Mouse (Mus musculus): ENCODE results near the gene Sag. TPM values are rescaled to one million over a fixed set of nuclear protein-coding genes. Genes with fewer than 3 reads are reported as not detected.
A peak's percentile ranks its signal among the peaks of the same experiment; 100 is the strongest.
"Not testable (repeated sequence)": the region's sequence is repeated elsewhere in the genome, so short reads cannot be mapped to it uniquely, and the experiment has no call there.

Gene Sag
- polyA plus RNA-seq, 1 experiment from 2014 or later, result 1.2 TPM

GRCm38 (mm10) chr1:87825991-87826390, 22.5 kb downstream of the Sag start:
- no peak for ATAC-seq (ENCODE audit: borderline replicate concordance, extremely low read depth, low FRiP score, low TSS enrichment)
- H3K4me2 ChIP-seq, result no peak overlapping the region
- H3K27me3 ChIP-seq, result no peaks in the 10 kb centered on the region
- no peak overlapping the region for H3K4me3 ChIP-seq
- no peaks in the 10 kb centered on the region for H3K36me3 ChIP-seq
- no peak overlapping the region for H3K27ac ChIP-seq
- 84% methylated on average over 6 of the region's 6 CpGs for WGBS
- peaks cover 5% of the 10 kb centered on the region; the same call in 1 of the 2 replicates for H3K4me1 ChIP-seq
- no peaks in the 10 kb centered on the region for H3K9me3 ChIP-seq
- H3K9ac ChIP-seq, result no peak overlapping the region

- WGBS, result 65% methylated on average over 2 of the region's 2 CpGs
- H3K4me2 ChIP-seq, result no peak overlapping the region
- H3K4me3 ChIP-seq, result no peak overlapping the region
- H3K27ac ChIP-seq, result no peak overlapping the region
- H3K9ac ChIP-seq, result no peak overlapping the region
- no peaks in the 10 kb centered on the region for H3K9me3 ChIP-seq
- no peaks in the 10 kb centered on the region for H3K36me3 ChIP-seq
- no peak for ATAC-seq (ENCODE audit: borderline replicate concordance, extremely low read depth, low FRiP score, low TSS enrichment)
- H3K4me1 ChIP-seq, result peaks cover 5% of the 10 kb centered on the region; the same call in 1 of the 2 replicates
- no peaks in the 10 kb centered on the region for H3K27me3 ChIP-seq
Observed at GRCm38 (mm10) chr1:87826474-87826873, 23.0 kb downstream of the Sag start.

GRCm38 (mm10) chr1:87827476-87827875, 24.0 kb downstream of the Sag start:
- WGBS, result 78% methylated on average over 1 of the region's 1 CpGs
- not testable (repeated sequence) for H3K27ac ChIP-seq; ATAC-seq (ENCODE audit: borderline replicate concordance, extremely low read depth, low FRiP score, low TSS enrichment); H3K27me3 ChIP-seq; H3K4me3 ChIP-seq; H3K36me3 ChIP-seq; H3K4me1 ChIP-seq; H3K9me3 ChIP-seq; H3K9ac ChIP-seq; H3K4me2 ChIP-seq

- H3K4me3 ChIP-seq, result no peak overlapping the region
- no peaks in the 10 kb centered on the region for H3K36me3 ChIP-seq
- H3K4me1 ChIP-seq, result peaks cover 5% of the 10 kb centered on the region; the same call in 1 of the 2 replicates
- H3K9ac ChIP-seq, result no peak overlapping the region
- no peak for ATAC-seq (ENCODE audit: borderline replicate concordance, extremely low read depth, low FRiP score, low TSS enrichment)
- H3K27me3 ChIP-seq, result no peaks in the 10 kb centered on the region
- H3K4me2 ChIP-seq, result no peak overlapping the region
- H3K27ac ChIP-seq, result no peak overlapping the region
- H3K9me3 ChIP-seq, result no peaks in the 10 kb centered on the region
- WGBS, result 44% methylated on average over 9 of the region's 9 CpGs
Observed at GRCm38 (mm10) chr1:87828185-87828584, 24.7 kb downstream of the Sag start.

- H3K9me3 ChIP-seq, result no peaks in the 10 kb centered on the region
- H3K27ac ChIP-seq, result no peak overlapping the region
- peaks cover 5% of the 10 kb centered on the region; the same call in 1 of the 2 replicates for H3K4me1 ChIP-seq
- no peak overlapping the region for H3K4me3 ChIP-seq
- no peak overlapping the region for H3K9ac ChIP-seq
- no peak for ATAC-seq (ENCODE audit: borderline replicate concordance, extremely low read depth, low FRiP score, low TSS enrichment)
- no peaks in the 10 kb centered on the region for H3K27me3 ChIP-seq
- H3K36me3 ChIP-seq, result no peaks in the 10 kb centered on the region
- no peak overlapping the region for H3K4me2 ChIP-seq
- WGBS, result 37% methylated on average over 7 of the region's 7 CpGs
Observed at GRCm38 (mm10) chr1:87828926-87829580, 25.6 kb downstream of the Sag start.

GRCm38 (mm10) chr1:87829621-87830211, 26.2 kb downstream of the Sag start:
- WGBS, result 48% methylated on average over 6 of the region's 6 CpGs
- Histone ChIP-seq H3K4me2 (no peak overlapping the region), H3K27ac (0 out of 2 replicates have a peak overlapping the region, but pooled peaks have one; percentile 24), H3K36me3 (no peaks in the 10 kb centered on the region), H3K4me3 (no peak overlapping the region), H3K9me3 (no peaks in the 10 kb centered on the region), H3K27me3 (no peaks in the 10 kb centered on the region), H3K9ac (no peak overlapping the region), H3K4me1 (peaks cover 5% of the 10 kb centered on the region; the same call in 1 of the 2 replicates)
- no peak for ATAC-seq (ENCODE audit: borderline replicate concordance, extremely low read depth, low FRiP score, low TSS enrichment)

GRCm38 (mm10) chr1:87836453-87836852, 33.0 kb downstream of the Sag start:
- Histone ChIP-seq H3K4me3 (no peak overlapping the region), H3K36me3 (no peaks in the 10 kb centered on the region), H3K9me3 (no peaks in the 10 kb centered on the region), H3K27me3 (no peaks in the 10 kb centered on the region), H3K4me2 (no peak overlapping the region), H3K9ac (no peak overlapping the region), H3K27ac (no peak overlapping the region), H3K4me1 (no peaks in the 10 kb centered on the region)
- 59% methylated on average over 1 of the region's 1 CpGs for WGBS
- ATAC-seq (ENCODE audit: borderline replicate concordance, extremely low read depth, low FRiP score, low TSS enrichment), result no peak

- Histone ChIP-seq H3K27ac (no peak overlapping the region), H3K4me2 (no peak overlapping the region), H3K4me3 (no peak overlapping the region), H3K27me3 (no peaks in the 10 kb centered on the region), H3K9me3 (no peaks in the 10 kb centered on the region), H3K36me3 (no peaks in the 10 kb centered on the region), H3K9ac (no peak overlapping the region), H3K4me1 (no peaks in the 10 kb centered on the region)
- WGBS, result 47% methylated on average over 5 of the region's 5 CpGs
- ATAC-seq (ENCODE audit: borderline replicate concordance, extremely low read depth, low FRiP score, low TSS enrichment), result no peak
Observed at GRCm38 (mm10) chr1:87837018-87837417, 33.5 kb downstream of the Sag start.

GRCm38 (mm10) chr1:87840411-87841208, 37.1 kb downstream of the Sag start:
- Histone ChIP-seq H3K9me3 (no peaks in the 10 kb centered on the region), H3K4me2 (no peak overlapping the region), H3K4me1 (no peaks in the 10 kb centered on the region), H3K36me3 (no peaks in the 10 kb centered on the region), H3K27me3 (no peaks in the 10 kb centered on the region), H3K27ac (no peak overlapping the region), H3K4me3 (no peak overlapping the region), H3K9ac (no peak overlapping the region)
- no peak for ATAC-seq (ENCODE audit: borderline replicate concordance, extremely low read depth, low FRiP score, low TSS enrichment)
- 41% methylated on average over 11 of the region's 11 CpGs for WGBS

- Histone ChIP-seq H3K27me3 (no peaks in the 10 kb centered on the region), H3K4me1 (peaks cover 22% of the 10 kb centered on the region), H3K4me2 (no peak overlapping the region), H3K9me3 (no peaks in the 10 kb centered on the region), H3K4me3 (no peak overlapping the region), H3K9ac (no peak overlapping the region), H3K36me3 (no peaks in the 10 kb centered on the region), H3K27ac (no peak overlapping the region)
- peak; percentile 49 for ATAC-seq (ENCODE audit: borderline replicate concordance, extremely low read depth, low FRiP score, low TSS enrichment)
- 18% methylated on average over 2 of the region's 2 CpGs for WGBS
Observed at GRCm38 (mm10) chr1:87846801-87847474, 43.5 kb downstream of the Sag start.

GRCm38 (mm10) chr1:87847475-87848168, 44.1 kb downstream of the Sag start:
- no peak overlapping the region for H3K4me2 ChIP-seq
- ATAC-seq (ENCODE audit: borderline replicate concordance, extremely low read depth, low FRiP score, low TSS enrichment), result no peak

More at GRCm38 (mm10) chr1:87847475-87848168, 44.1 kb downstream of the Sag start:
- H3K4me3 ChIP-seq, result no peak overlapping the region
- 25% methylated on average over 4 of the region's 4 CpGs for WGBS
- peaks cover 26% of the 10 kb centered on the region for H3K4me1 ChIP-seq
- no peak overlapping the region for H3K9ac ChIP-seq
- no peaks in the 10 kb centered on the region for H3K27me3 ChIP-seq
- no peaks in the 10 kb centered on the region for H3K36me3 ChIP-seq
- H3K27ac ChIP-seq, result no peak overlapping the region
- H3K9me3 ChIP-seq, result no peaks in the 10 kb centered on the region

Measured in lung, embryonic 15.5 days (tissue).